Mouse (Mus musculus): ENCODE results near the gene Ank.

The Ank gene

DNA sequence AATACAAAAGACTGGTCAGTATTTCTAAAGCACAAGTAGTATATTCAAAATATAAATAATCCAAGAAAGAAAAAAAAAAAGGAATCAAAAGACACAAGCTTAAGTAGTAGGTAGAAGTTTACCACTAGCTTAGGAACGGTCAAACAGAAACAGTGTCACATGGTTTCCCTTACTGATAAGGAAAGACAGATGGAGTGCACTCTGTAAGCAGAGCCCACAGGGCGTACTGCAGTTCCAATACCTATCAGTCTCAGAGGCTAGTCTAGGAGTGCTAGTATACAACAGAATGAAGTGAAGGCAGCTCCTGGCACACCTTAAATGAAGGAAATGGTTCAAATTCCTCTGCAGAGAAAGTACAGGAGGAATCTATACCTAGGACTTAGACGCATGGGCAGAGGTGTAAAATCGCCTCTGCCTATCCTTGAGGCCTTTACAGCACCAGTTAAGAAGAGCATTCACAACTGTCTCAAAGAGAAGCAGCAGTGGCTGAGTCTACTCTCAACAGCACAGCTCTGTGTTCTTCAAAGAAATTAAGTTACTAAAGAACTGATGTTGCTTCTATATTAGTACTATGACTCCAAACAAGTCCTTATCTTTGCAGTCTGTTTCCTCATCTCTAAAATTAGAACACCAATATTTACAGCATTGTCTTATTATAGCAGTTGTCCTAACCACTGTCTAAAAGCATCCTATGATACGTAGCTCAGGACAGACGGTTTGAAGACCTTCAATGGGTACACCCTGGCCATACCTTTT is 152.5 kb downstream of the Ank start:
- H3K36me3 ChIP-seq (ENCODE audit: insufficient read depth, low read length) = peaks cover 90% of the 10 kb centered on the region
- no peaks in the 10 kb centered on the region for H3K27me3 ChIP-seq (ENCODE audit: insufficient read depth, low read length)
- H3K4me3 ChIP-seq (replicated peaks; ENCODE audit: low read length) = no peak overlapping the region
- TF ChIP-seq NANOG (IDR thresholded peaks at IDR 0.05; ENCODE audit: borderline replicate concordance, low read length) (no peak), CTCF (conservative IDR thresholded peaks at IDR 0.05; ENCODE audit: low read length) (no peak), POU5F1 (IDR thresholded peaks at IDR 0.05; ENCODE audit: borderline replicate concordance, low read length) (no peak)
- no peaks in the 10 kb centered on the region for H3K9me3 ChIP-seq (ENCODE audit: low read length)
- H3K4me1 ChIP-seq (replicated peaks; ENCODE audit: low read depth, low read length) = peaks cover 20% of the 10 kb centered on the region

DNA sequence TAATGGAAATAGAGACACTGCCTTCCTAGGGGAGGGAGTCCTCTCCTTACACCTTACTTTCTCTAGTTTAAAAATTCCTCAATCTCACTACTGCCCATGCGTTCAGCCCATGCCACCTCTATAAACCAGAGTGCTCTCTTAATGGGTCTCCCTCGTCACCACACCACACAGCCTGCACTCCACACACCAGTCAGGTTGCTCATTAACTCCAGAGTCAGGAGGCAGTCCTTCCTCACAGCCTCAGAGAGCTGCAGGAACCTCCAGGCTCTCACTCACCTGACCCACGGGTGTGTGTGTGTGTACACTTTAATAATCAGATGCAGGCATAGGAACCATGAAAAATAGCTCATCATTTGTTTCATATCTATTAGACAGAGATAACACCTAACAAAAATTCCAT is 153.2 kb downstream of the Ank start:
- Histone ChIP-seq H3K27me3 (ENCODE audit: insufficient read depth, low read length) (no peaks in the 10 kb centered on the region), H3K9me3 (ENCODE audit: low read length) (no peaks in the 10 kb centered on the region), H3K4me1 (replicated peaks; ENCODE audit: low read depth, low read length) (peaks cover 21% of the 10 kb centered on the region), H3K36me3 (ENCODE audit: insufficient read depth, low read length) (peaks cover 91% of the 10 kb centered on the region), H3K4me3 (replicated peaks; ENCODE audit: low read length) (no peak overlapping the region)
- no peak for TF ChIP-seq NANOG (IDR thresholded peaks at IDR 0.05; ENCODE audit: borderline replicate concordance, low read length)
- TF ChIP-seq POU5F1 (IDR thresholded peaks at IDR 0.05; ENCODE audit: borderline replicate concordance, low read length) = no peak
- TF ChIP-seq CTCF (conservative IDR thresholded peaks at IDR 0.05; ENCODE audit: low read length) = no peak

- no peaks in the 10 kb centered on the region for H3K9me3 ChIP-seq (ENCODE audit: low read length)
- H3K4me3 ChIP-seq (replicated peaks; ENCODE audit: low read length) = no peak overlapping the region
- H3K4me1 ChIP-seq (replicated peaks; ENCODE audit: low read depth, low read length) = peaks cover 27% of the 10 kb centered on the region
- no peak for TF ChIP-seq NANOG (IDR thresholded peaks at IDR 0.05; ENCODE audit: borderline replicate concordance, low read length)
- no peak for TF ChIP-seq POU5F1 (IDR thresholded peaks at IDR 0.05; ENCODE audit: borderline replicate concordance, low read length)
- no peak for TF ChIP-seq CTCF (conservative IDR thresholded peaks at IDR 0.05; ENCODE audit: low read length)
- H3K36me3 ChIP-seq (ENCODE audit: insufficient read depth, low read length) = peaks cover 91% of the 10 kb centered on the region
- H3K27me3 ChIP-seq (ENCODE audit: insufficient read depth, low read length) = no peaks in the 10 kb centered on the region
Observed at GRCm38 (mm10) chr15:27620475-27621185, 154.2 kb downstream of the Ank start.

GRCm38 (mm10) chr15:27623286-27623685 is 156.8 kb downstream of the Ank start:
- Histone ChIP-seq H3K36me3 (ENCODE audit: insufficient read depth, low read length) (peaks cover 90% of the 10 kb centered on the region), H3K27me3 (ENCODE audit: insufficient read depth, low read length) (no peaks in the 10 kb centered on the region), H3K4me3 (replicated peaks; ENCODE audit: low read length) (no peak overlapping the region), H3K9me3 (ENCODE audit: low read length) (no peaks in the 10 kb centered on the region), H3K4me1 (replicated peaks; ENCODE audit: low read depth, low read length) (peaks cover 52% of the 10 kb centered on the region)
- TF ChIP-seq POU5F1 (IDR thresholded peaks at IDR 0.05; ENCODE audit: borderline replicate concordance, low read length) (no peak), CTCF (conservative IDR thresholded peaks at IDR 0.05; ENCODE audit: low read length) (no peak), NANOG (IDR thresholded peaks at IDR 0.05; ENCODE audit: borderline replicate concordance, low read length) (no peak)

- no peak for TF ChIP-seq NANOG (IDR thresholded peaks at IDR 0.05; ENCODE audit: borderline replicate concordance, low read length)
- TF ChIP-seq CTCF (conservative IDR thresholded peaks at IDR 0.05; ENCODE audit: low read length) = no peak
- TF ChIP-seq POU5F1 (IDR thresholded peaks at IDR 0.05; ENCODE audit: borderline replicate concordance, low read length) = no peak
- no peaks in the 10 kb centered on the region for H3K9me3 ChIP-seq (ENCODE audit: low read length)
- H3K4me1 ChIP-seq (replicated peaks; ENCODE audit: low read depth, low read length) = peaks cover 68% of the 10 kb centered on the region
- H3K4me3 ChIP-seq (replicated peaks; ENCODE audit: low read length) = no peak overlapping the region; the same call in 1 of the 2 replicates
- H3K36me3 ChIP-seq (ENCODE audit: insufficient read depth, low read length) = peaks cover 75% of the 10 kb centered on the region
- H3K27me3 ChIP-seq (ENCODE audit: insufficient read depth, low read length) = no peaks in the 10 kb centered on the region
Observed at GRCm38 (mm10) chr15:27625014-27625889, 158.8 kb downstream of the Ank start.

DNA sequence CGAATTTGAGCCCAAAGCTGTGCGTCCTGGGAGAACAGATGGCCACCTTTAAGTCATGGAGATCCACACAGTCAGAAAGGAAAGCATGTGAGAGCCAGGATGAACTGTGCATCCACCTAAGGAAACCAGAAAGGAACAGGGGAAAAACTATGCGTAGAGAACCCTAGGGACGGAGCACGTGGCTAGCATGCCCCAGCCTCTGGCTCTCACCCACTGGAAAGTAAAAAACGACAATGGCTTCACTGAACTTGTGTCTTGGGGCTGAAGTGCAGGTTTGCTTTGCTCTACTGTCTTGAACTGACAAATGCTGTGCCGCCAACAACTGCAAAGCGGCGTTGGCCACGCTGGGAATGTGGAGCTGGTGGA is 159.4 kb downstream of the Ank start:
- no peaks in the 10 kb centered on the region for H3K27me3 ChIP-seq (ENCODE audit: insufficient read depth, low read length)
- no peak overlapping the region; the same call in 1 of the 2 replicates for H3K4me3 ChIP-seq (replicated peaks; ENCODE audit: low read length)
- peaks cover 69% of the 10 kb centered on the region for H3K36me3 ChIP-seq (ENCODE audit: insufficient read depth, low read length)
- H3K4me1 ChIP-seq (replicated peaks; ENCODE audit: low read depth, low read length) = peaks cover 69% of the 10 kb centered on the region
- TF ChIP-seq NANOG (IDR thresholded peaks at IDR 0.05; ENCODE audit: borderline replicate concordance, low read length) (no peak), POU5F1 (IDR thresholded peaks at IDR 0.05; ENCODE audit: borderline replicate concordance, low read length) (no peak), CTCF (conservative IDR thresholded peaks at IDR 0.05; ENCODE audit: low read length) (no peak)
- no peaks in the 10 kb centered on the region for H3K9me3 ChIP-seq (ENCODE audit: low read length)

- H3K36me3 ChIP-seq (ENCODE audit: insufficient read depth, low read length) = peaks cover 65% of the 10 kb centered on the region
- no peaks in the 10 kb centered on the region for H3K9me3 ChIP-seq (ENCODE audit: low read length)
- no peak for TF ChIP-seq POU5F1 (IDR thresholded peaks at IDR 0.05; ENCODE audit: borderline replicate concordance, low read length)
- no peak for TF ChIP-seq NANOG (IDR thresholded peaks at IDR 0.05; ENCODE audit: borderline replicate concordance, low read length)
- no peak for TF ChIP-seq CTCF (conservative IDR thresholded peaks at IDR 0.05; ENCODE audit: low read length)
- H3K4me1 ChIP-seq (replicated peaks; ENCODE audit: low read depth, low read length) = peaks cover 69% of the 10 kb centered on the region
- H3K27me3 ChIP-seq (ENCODE audit: insufficient read depth, low read length) = no peaks in the 10 kb centered on the region
- H3K4me3 ChIP-seq (replicated peaks; ENCODE audit: low read length) = no peak overlapping the region
Observed at GRCm38 (mm10) chr15:27626314-27626713, 159.8 kb downstream of the Ank start.

- H3K27me3 ChIP-seq (ENCODE audit: insufficient read depth, low read length) = no peaks in the 10 kb centered on the region
- H3K4me1 ChIP-seq (replicated peaks; ENCODE audit: low read depth, low read length) = peaks cover 74% of the 10 kb centered on the region
- no peaks in the 10 kb centered on the region for H3K9me3 ChIP-seq (ENCODE audit: low read length)
- peaks cover 53% of the 10 kb centered on the region for H3K36me3 ChIP-seq (ENCODE audit: insufficient read depth, low read length)
- H3K4me3 ChIP-seq (replicated peaks; ENCODE audit: low read length) = no peak overlapping the region
- TF ChIP-seq NANOG (IDR thresholded peaks at IDR 0.05; ENCODE audit: borderline replicate concordance, low read length) (no peak), POU5F1 (IDR thresholded peaks at IDR 0.05; ENCODE audit: borderline replicate concordance, low read length) (no peak), CTCF (conservative IDR thresholded peaks at IDR 0.05; ENCODE audit: low read length) (no peak)
Observed at GRCm38 (mm10) chr15:27627794-27628193, 161.3 kb downstream of the Ank start.

Data from E14TG2a.4 (cell line).